Mouse (Mus musculus) heart, postnatal 0 days (tissue): Measurements from ENCODE around the gene Acox3. TPM values are rescaled to one million over a fixed set of nuclear protein-coding genes. Genes with fewer than 3 reads are reported as not detected.

Experiments
- ATAC-seq: fragments of 200-750 bp; cut with Nextera tagmentation; 2 replicates; pipeline ENCODE4 v1.8.0; 2017; ENCODE audit warnings: low read depth, moderate number of reproducible peaks, moderate library complexity; ENCODE audit not compliant: insufficient read depth
- DNase-seq: peaks from one replicate; pipeline ENCODE4 v3.0.0-alpha.2; 2016; ENCODE audit warnings: low spot score
- H3K27ac ChIP-seq: fragments of 300-500 bp; sonication (generic); 2 replicates; pipeline ENCODE4 v1.5.1; 2014; ENCODE audit warnings: low read depth, mild to moderate bottlenecking
- H3K27me3 ChIP-seq: fragments of 300-500 bp; sonication (generic); 2 replicates; pipeline ENCODE4 v1.6.1; 2014; ENCODE audit warnings: low read length, mixed read lengths; ENCODE audit not compliant: control insufficient read depth, insufficient read depth
- H3K36me3 ChIP-seq: fragments of 300-500 bp; sonication (generic); replicated peaks from 2 replicates; pipeline ENCODE4 v1.6.1; 2014; ENCODE audit warnings: low read length, mixed read lengths; ENCODE audit not compliant: control insufficient read depth, insufficient read depth
- H3K4me1 ChIP-seq: fragments of 300-500 bp; sonication (generic); 2 replicates; pipeline ENCODE4 v1.6.1; 2014; ENCODE audit warnings: antibody characterized with exemption; ENCODE audit not compliant: control insufficient read depth, insufficient read depth
- H3K4me2 ChIP-seq: fragments of 300-500 bp; sonication (generic); 2 replicates; pipeline ENCODE4 v1.6.1; 2014; ENCODE audit warnings: low read depth, mild to moderate bottlenecking, low read length, moderate library complexity
- H3K4me3 ChIP-seq: fragments of 300-500 bp; sonication (generic); 2 replicates; pipeline ENCODE4 v1.5.1; 2014; ENCODE audit warnings: low read depth, low read length
- H3K9ac ChIP-seq: fragments of 300-500 bp; sonication (generic); replicated peaks from 2 replicates; pipeline ENCODE4 v1.6.1; 2014; ENCODE audit warnings: low read depth, low read length, mixed read lengths
- H3K9me3 ChIP-seq: fragments of 300-500 bp; sonication (generic); replicated peaks from 2 replicates; pipeline ENCODE4 v1.6.1; 2016; ENCODE audit warnings: low read length; ENCODE audit not compliant: control insufficient read depth
- CTCF ChIP-seq: IDR thresholded peaks from 2 replicates; pipeline ENCODE4 v1.5.1; 2016; ENCODE audit warnings: antibody characterized with exemption, control low read depth, low read depth
- EP300 ChIP-seq: IDR thresholded peaks from 2 replicates; pipeline ENCODE4 v1.6.1; 2016; ENCODE audit warnings: antibody characterized with exemption, low read depth
- WGBS: fragments of 180-500 bp; shearing (Covaris S2); extraction: QIAGEN DNeasy Blood & Tissue Kit; methylation state at CpG from one replicate; pipeline ENCODE4 v1.1.7; 2014; 5-methylcytosine and 5-hydroxymethylcytosine counted together
- polyA plus RNA-seq: library from polyadenylated mRNA; unstranded; fragments of >200 nt; fragmentation: Nextera tagmentation; extraction: Ambion mirVana; gene quantifications from 2 replicates; pipeline ENCODE4 v1.2.1, GENCODE M21; 2015
- total RNA-seq: library from RNA; depleted of rRNA; stranded (reverse); fragments of >200 nt; gene quantifications from 2 replicates; pipeline ENCODE4 v1.2.3, GENCODE M21; 2014; ENCODE audit warnings: low replicate concordance

The Acox3 gene
- total and polyA plus RNA-seq, 2 experiments from 2014 or later = 13.4 to 26.8 TPM

DNA sequence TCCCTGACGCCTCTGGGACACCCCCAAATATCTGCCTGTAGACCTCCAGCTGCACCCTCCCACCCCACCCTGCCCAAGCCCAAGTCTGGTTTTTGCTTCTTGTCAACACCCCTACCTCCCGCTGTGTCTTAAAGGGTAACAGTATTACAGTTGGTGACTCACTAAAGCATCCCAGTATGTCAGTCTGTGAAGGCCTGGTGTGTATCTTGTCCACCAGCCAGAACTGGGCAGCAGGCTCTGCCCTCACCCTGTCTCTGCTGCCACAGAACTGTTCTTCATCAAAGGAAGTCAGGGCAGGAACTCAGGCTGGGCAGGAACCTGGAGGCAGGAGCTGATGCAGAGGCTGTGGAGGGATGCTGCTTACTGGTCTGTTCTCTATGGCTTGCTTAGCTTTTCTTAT is 43.6 kb downstream of the Acox3 start:
- peaks cover 5% of the 10 kb centered on the region; the same call in 1 of the 2 replicates for H3K4me1 ChIP-seq
- no peak overlapping the region for H3K27ac ChIP-seq
- no peaks in the 10 kb centered on the region for H3K36me3 ChIP-seq
- WGBS = 82% methylated on average over 2 of the region's 2 CpGs
- DNase-seq (no peak), ATAC-seq (no peak)
- TF ChIP-seq CTCF (no peak), EP300 (no peak)
- no peak overlapping the region for H3K4me2 ChIP-seq
- H3K9me3 ChIP-seq = no peaks in the 10 kb centered on the region
- H3K9ac ChIP-seq = no peak overlapping the region
- no peak overlapping the region for H3K4me3 ChIP-seq
- no peaks in the 10 kb centered on the region for H3K27me3 ChIP-seq

DNA sequence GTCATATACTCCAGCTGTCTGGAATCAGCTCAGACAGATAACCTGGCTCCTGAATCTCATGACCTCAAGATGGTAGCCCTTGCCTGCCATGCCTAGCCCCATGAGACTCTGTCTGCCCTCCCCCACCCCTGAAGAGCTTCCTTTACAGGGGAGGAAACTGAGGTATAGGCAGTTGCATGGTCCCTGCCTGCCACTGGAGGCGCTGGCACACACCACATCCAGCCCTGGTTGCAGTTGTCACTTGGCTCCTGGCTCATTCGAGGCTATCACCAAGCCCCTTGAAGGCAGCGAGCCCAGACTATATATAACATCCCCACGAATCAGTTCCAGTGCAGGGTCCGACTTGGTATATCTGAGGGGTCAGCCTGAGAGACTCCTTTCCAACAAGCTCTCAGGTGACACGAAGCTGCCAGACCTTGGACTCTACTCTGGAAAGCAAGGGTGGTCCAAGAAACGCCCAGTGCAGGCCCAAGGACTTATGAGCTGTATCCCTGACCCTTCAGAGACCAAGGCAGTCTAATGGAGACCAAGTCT is 44.5 kb downstream of the Acox3 start:
- no peak for ATAC-seq
- Histone ChIP-seq H3K36me3 (no peaks in the 10 kb centered on the region), H3K4me1 (no peaks in the 10 kb centered on the region), H3K27ac (no peak overlapping the region), H3K4me3 (no peak overlapping the region), H3K9me3 (no peaks in the 10 kb centered on the region), H3K27me3 (no peaks in the 10 kb centered on the region), H3K9ac (no peak overlapping the region), H3K4me2 (no peak overlapping the region)
- 40% methylated on average over 7 of the region's 7 CpGs for WGBS
- DNase-seq = no peak
- peak; percentile 40 for TF ChIP-seq CTCF
- no peak for TF ChIP-seq EP300

DNA sequence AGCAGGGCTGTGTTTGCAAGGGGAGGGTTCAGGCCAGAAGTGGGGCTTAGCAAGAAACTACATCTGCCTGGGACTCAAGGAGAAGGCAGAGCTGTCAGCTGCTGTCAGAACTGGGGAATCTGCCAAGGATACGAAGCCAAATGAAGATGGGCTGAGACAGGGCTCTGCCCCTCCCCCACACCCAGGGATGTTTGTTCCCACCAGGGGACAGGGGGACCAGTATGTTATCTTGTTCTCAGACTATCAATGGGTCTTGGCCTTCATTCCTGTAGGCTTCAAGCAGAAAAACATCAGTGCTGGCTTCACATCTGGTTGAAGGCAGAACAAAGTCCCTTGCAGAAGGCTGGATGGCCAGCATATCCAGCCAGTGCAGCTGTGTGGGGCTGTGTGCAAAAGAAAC is 45.8 kb downstream of the Acox3 start:
- DNase-seq (no peak), ATAC-seq (peak; percentile 25; the same call in 1 of the 2 replicates)
- Histone ChIP-seq H3K27me3 (no peaks in the 10 kb centered on the region), H3K4me2 (no peak overlapping the region), H3K27ac (no peak overlapping the region), H3K9ac (no peak overlapping the region), H3K4me1 (no peaks in the 10 kb centered on the region), H3K36me3 (no peaks in the 10 kb centered on the region), H3K9me3 (no peaks in the 10 kb centered on the region), H3K4me3 (no peak overlapping the region)
- TF ChIP-seq CTCF (no peak), EP300 (no peak)
- WGBS = 63% methylated on average over 1 of the region's 1 CpGs

DNA sequence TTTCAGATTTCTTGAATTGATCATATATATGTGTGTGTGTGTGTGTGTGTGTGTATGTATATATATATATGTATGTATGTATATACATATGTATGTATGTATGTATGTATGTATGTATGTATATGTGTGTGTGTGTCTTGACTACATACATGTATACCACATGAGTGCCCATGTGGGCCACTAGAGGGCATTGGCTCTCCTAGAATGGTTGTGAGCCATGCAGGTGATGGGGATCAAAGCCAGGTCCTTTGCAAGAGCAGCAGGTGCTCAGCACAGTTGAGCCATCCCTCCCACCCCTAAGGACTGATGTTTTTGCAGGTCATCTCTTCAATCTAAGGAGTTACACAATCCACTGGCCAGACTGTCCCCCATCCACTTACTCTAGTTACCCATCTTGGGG is 46.5 kb downstream of the Acox3 start:
- Histone ChIP-seq H3K27ac (no peak overlapping the region), H3K9ac (no peak overlapping the region), H3K4me1 (no peaks in the 10 kb centered on the region), H3K9me3 (no peaks in the 10 kb centered on the region), H3K4me2 (no peak overlapping the region), H3K4me3 (no peak overlapping the region), H3K27me3 (no peaks in the 10 kb centered on the region), H3K36me3 (no peaks in the 10 kb centered on the region)
- TF ChIP-seq CTCF (peak; percentile 16; the same call in 1 of the 2 replicates), EP300 (no peak)
- ATAC-seq (no peak), DNase-seq (no peak)

DNA sequence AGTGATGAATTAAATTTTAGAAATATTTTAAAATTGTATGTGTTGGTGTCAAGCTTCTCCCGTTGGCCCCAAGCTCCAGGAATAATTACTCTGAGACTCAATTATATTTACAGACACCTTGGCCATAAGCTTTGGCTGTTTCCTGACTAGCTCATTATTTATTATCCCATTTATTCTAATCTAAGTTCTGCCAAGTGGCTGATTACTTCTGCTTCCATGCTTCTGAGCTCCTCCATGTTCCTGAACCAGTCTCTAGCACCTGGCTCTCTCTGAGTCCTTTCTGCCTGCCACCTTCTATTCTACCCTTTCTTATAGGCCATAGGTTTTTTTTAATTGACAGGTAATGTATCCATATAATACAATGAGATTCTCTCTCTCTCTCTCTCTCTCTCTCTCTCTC is 47.9 kb downstream of the Acox3 start:
- 90% methylated on average over 1 of the region's 1 CpGs for WGBS

DNA sequence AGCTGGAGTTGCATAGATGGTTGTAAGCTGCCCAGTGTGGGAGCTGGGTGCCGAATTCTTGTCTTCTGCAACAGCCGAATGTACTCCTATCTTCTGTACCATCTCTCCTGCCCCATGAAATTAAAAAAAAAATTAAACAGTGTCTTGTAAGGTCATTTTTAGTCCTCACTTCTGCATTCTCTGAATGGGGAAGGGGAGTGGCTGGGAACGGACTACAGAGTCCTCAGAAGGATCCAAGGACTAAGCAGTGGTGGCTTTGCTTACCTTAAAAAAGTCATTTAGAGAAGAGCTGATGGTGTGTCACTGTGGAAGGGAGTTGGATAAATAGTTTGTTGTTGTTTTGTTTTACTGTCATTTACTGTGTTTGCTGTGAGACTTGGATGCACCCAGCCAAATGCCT is 48.4 kb downstream of the Acox3 start:
- Histone ChIP-seq H3K27me3 (no peaks in the 10 kb centered on the region), H3K9ac (no peak overlapping the region), H3K4me2 (no peak overlapping the region), H3K27ac (no peak overlapping the region), H3K9me3 (no peaks in the 10 kb centered on the region), H3K36me3 (no peaks in the 10 kb centered on the region), H3K4me3 (no peak overlapping the region), H3K4me1 (peaks cover 6% of the 10 kb centered on the region; the same call in 1 of the 2 replicates)
- no peak for DNase-seq
- no peak for ATAC-seq
- 88% methylated on average over 3 of the region's 3 CpGs for WGBS
- TF ChIP-seq EP300 (no peak), CTCF (no peak)

More for the DNA sequence above, 47.9 kb downstream of the Acox3 start:
- TF ChIP-seq EP300 (no peak), CTCF (no peak)
- Histone ChIP-seq H3K9ac (no peak overlapping the region), H3K27ac (no peak overlapping the region), H3K27me3 (no peaks in the 10 kb centered on the region), H3K36me3 (no peaks in the 10 kb centered on the region), H3K9me3 (no peaks in the 10 kb centered on the region), H3K4me1 (peaks cover 4% of the 10 kb centered on the region; the same call in 1 of the 2 replicates), H3K4me3 (no peak overlapping the region), H3K4me2 (no peak overlapping the region)
- no peak for ATAC-seq
- DNase-seq = no peak
